Mouse (Mus musculus) right cerebral cortex, adult 2 months (tissue): ENCODE measurements at regions not wholly inside any gene's neighbourhood (a gene's known extent, or its start where the extent isn't known, plus 50 kb on each side); places are given as distances from the start of the nearest gene placed in this dataset.

ENCODE experiments used
- DNase-seq, 2 experiments: peaks; one replicate each; pipeline ENCODE4 v3.0.0; 2021 to 2022; ENCODE audit warnings: low spot score in 2 of 2

DNA sequence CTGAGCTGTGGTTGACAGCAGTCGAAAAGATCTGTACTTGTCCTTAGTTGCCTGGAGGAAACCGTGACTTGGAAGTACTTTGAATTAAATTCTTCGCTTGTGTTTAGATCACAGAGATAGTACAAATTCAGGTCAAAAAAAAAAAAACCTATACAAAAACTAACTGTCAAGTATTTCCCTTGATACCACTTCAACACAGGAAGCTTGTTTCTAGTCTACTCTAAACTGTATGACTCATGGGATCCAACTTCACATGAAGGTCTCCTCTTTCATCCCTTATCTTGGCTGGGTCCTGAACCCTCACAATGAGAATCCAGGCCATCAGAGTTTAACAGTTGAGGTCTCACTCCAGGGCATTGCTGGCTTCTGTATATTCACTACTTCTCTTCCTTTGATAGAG, 54.8 kb downstream of the Tmem30b start:
- no peak for DNase-seq

DNA sequence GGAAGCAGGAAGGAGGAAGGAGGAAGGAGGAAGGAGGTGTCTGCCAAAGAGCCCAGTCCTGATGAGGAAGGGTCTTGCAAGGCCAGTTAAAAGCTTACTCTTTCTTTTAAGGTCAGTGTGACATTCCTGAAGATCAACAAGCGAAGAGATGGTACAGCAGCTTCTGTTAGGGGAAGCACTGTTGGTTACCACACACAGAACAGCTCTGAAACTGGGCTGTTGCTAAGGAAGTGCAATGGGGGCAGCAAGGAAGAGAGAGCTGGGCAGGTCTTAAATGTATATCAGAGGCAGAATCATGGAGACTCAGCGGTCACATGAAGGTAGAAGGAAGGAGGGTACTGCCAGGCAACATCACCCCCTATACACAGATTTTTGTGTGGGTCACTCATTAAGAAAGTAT, 63.3 kb downstream of the Tmem30b start:
- no peak for DNase-seq

DNA sequence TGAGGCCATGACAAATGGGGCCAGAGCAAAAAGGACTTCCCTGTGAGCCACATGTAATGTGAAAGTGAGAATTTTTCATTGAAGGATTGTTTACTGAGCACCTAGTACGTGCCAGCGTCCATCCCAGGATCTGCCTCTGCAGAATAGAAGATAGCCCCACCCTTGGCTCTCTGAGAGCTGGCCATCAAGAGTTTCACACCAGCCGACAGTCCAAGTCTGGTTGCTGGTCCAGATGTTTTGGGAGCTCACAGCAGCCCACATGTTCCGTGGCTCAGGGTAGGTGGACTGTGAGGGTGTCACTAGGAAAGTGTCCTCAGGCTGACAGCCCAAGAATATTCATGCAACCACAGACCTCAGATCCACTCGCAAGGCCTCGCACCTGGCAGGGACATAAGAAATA, 63.9 kb downstream of the Tmem30b start:
- DNase-seq: no peak

DNA sequence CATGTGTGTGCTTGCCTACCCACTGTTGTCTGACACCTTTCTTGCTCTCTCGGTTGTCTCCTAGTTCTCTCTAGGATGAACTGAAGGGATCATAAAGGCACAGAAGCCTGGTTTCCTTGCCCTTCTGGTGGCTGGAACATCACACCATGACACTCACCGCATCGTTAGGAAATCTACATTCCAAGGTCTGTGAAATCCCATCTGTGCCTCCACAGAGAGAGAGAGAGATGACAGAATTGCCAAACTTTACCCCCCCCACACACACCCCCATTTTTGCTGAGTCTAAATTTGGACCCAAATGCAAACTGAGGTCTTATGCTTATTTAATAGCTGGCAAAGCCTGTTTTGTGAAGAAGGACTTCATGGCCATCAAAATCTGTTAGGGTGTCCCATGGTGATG, 64.5 kb downstream of the Tmem30b start:
- no peak for DNase-seq

DNA sequence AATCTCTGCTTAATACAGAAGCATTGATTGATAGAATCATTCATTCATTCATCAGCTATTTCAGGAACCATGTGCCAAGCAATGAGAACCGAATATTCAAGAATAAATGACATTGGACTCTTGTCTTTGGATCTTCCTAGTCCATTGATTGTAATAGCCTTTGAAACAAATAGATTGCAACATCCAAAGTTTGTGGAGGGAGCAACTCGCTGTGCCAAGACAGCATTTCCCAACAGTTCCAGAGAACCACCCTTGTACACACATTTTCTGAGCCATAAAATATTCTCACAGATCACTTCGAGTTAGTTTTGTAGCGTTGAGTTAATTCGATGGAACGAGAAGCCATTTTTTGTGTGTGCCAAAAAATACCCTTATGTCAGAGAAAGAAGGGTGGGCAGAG, 65.0 kb downstream of the Tmem30b start:
- no peak for DNase-seq

DNA sequence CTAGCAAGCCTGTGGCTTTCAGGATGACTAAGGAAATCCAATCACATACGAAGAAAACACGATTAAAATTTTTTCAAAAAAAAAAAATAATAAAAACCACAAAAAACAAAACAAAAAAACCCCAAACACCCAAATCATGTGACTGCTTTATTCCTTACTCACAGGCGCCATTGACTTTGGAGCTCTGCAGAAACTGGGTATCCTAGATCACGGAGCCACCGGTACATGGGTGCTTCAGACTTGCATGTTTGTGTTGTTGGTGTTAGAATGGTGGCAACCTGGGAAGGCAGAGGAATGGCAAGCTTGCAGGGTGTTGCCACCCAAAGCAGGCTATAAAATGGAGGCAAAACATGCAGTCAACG, 65.6 kb downstream of the Tmem30b start:
- DNase-seq: no peak

DNA sequence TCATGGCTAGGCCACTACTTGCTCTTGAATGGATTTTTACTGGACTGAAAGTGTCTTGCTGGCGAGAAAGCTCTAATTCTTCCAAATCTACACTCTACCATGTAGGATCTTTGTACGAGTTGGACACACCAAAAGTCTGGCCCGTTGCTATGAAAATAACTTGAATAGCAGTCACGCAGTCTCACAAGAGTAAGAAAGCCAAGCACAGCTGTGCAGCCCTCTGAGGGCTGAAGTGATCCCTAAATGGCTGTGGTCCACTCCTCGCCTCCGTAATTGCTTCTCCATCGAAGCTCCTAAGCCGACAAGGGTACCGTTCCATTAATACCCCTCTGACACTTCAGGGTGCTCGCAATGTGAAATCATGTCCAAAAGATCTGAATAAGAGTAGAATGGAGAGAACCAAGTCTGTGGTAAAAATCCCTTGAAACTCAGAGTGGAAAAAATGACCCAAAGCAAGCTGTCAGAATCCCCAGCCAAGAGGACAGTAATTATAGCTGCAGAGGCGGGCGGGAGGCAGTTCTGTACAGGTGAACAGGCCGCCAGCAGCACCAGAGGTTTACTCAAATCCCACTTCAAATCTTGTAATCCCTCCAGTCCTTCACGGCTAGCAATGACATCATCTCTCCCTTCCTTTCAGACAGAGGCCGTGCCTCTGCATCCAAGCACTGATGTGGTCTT, 66.1 kb downstream of the Tmem30b start:
- no peak for DNase-seq

DNA sequence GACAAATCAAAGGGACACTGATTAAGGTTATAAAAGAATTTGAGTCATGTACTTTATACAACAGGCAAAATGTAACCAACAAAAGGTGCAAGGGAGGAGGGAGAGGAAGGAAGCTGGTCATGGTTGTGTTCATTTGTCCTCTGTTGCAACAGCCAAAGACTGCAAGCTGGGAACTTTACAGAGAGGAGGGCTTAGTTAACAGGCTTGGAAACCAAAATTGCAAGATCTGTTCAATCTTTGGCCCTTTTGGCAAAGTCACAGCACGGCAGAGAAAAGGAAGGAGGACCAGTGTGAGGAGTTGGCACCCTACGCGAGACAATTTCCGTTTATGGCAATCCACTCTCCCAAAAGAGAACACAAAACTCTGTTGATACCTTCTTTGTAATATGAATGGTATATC, 67.6 kb downstream of the Tmem30b start:
- DNase-seq: no peak

DNA sequence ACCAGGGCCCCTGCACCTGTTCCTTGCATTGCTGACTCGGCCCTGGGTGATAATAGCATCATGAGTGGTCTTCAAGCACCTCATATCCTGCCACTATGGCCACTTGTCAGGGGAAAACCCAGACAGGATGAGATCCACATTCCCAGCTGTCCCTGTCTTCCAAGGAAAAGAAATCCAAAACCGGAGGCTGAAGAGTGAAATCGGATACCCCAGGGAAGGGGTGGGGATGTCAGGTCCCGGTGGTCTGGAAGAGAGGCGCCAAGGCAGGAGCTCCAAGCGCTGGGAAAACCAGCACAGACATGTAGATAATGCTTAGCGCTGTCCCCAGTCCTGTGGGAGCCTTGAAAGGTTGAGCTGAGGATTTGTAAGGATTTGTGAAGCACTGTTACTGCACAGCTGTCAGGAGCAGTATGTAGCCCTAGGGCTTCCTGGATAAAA, 69.8 kb downstream of the Tmem30b start:
- no peak for DNase-seq

DNA sequence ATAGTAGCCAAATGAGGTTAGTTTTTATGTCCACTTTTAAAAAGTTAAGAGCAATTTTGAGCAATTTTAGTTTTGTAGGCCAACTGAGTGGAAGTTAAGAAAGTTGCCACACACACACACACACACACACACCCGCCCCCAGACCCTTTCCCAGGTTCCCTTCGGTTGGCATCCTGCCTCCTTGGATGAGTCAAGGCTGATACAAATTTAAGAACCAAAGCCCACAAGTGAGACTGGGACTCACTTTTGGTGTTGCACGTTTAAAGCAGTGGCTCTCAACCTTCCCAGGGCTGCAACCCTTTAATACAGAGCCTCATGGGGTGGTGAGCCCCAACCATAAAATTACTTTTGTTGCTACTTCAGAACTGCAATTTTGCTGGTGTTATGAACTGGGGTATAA, 70.4 kb downstream of the Tmem30b start:
- peak; percentile 12 to 14 for DNase-seq

DNA sequence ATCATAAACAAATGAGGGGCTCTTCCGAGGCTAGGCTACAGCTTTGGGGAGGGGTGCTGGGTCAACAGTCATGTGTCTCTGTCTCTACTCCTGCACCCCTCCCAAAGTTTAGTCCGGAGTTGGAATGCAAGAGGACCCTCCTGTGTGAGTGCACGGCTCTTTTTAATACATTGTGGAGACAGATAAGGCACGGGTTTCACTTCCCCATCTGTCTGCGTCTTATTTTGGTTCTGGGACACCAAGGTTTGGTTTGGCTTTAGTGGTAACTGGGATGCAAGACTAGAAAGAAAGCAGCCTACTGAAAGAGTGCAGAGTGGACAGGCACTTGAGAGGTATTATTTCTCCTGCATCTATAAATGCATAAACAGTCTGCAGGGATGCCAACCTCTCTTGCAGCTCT, 71.2 kb downstream of the Tmem30b start:
- DNase-seq: no peak

DNA sequence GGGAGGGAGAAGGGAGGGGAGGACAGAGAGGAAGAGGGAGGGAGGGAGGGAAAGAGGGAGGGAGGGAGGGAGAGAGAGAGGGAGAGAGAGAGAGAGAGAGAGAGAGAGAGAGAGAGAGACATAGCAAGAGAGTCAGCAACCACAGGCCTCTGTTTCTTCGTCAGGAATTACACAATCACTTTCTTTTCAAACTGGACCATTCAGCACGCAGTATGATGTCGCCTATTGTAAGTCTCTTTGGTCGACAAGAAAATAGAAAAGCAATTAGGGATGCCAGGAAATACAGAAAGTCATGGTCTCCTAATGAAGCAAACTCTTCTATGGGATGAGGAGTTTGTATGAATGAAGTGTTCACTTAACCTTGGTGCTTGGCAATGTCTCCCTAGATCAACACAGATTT, 73.1 kb downstream of the Tmem30b start:
- DNase-seq: no peak

DNA sequence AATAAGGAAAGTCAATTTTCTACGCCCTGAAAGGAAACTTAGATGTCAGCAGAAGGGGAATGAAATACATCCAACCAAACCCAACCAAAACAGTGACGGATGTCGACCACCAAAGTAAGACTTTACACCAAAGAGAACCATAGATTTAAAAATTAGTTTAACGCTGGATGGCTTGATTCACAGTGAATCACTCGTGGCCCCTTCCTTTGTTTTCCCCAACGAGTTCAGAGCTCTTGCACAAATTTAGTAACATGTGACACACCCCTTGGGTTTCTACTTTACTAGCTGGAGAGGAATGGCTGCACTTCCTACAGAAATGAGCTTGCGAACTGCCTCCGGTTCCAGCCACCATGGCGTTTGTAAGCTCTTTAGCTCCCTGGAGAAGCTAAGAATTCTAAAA, 74.2 kb downstream of the Tmem30b start:
- DNase-seq: no peak

DNA sequence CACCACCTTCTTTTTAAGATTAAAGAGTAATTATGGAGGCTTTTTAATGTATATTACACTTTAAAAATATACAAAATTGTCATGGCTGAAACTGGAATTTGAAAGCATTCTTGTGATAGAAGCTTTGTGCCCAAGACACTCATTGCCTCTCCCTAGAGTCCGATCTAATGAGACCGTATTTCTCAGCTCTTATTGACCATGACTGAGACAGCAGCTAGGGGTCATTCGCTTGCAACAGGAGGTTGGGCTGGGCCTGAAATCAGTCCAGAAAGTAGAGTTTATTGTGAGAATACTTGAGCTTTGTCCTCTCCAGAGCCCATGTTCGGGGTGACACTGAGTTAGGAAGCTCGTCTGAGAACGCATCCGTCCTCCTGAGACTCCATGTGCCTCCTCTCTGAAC, 79.7 kb downstream of the Tmem30b start:
- DNase-seq: no peak

DNA sequence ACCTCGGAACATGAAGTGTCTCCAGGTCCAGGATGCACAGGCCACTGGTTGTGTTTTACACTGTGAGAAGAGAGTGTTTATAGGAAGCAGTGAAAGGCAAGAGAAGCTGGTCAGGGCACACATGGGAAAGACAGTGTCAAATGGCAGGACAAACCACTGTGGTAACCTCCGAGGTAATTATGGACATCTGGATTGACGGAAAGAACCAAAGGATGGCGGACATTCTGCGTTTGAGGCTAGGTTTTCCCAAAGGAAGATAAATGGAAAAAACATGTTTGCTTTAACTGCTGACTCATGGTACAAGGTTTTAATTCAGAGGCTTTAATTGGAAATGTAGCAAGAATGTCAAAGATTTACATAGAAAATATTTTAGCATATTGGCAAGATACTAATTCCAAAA, 80.2 kb downstream of the Tmem30b start:
- DNase-seq: no peak

DNA sequence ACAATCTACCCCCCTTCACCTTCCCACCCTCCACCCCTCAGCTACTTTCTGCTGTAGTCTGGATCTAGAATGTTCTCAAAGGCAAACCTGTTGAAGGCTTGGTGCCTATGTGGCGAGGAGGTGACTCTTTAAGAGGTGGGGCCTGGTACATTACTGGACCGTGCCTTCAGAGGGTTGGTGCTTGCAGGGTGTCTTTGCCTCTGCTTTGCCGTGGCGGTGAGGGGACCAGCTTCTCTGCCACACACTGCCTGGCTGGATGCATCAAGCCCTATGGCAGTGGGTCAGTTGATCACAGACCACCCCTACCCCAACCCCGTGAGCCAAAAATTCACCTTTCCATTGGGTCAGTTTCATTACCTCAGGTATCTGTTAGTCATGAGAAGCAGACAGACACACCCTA, 81.9 kb downstream of the Tmem30b start:
- no peak for DNase-seq

DNA sequence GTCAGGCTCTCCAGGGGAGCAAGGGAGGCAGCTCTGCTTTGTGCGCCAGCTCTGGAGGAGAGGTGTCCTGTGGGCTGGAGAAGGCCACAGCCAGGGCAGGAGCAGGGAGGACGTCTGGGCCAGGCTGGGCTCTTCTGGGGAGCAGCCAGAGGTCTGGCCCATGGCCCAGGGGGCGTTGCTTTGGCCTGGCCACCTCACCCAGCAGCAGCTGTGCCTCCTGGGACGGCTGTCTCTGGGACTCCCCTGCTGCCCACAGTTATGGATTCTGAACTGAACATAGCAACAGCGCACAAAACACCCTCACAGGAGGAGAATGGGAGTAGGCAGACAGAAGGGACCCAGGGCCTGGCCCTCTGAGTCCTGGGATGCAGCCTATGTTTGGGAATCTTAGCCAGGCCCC, 84.1 kb downstream of the Tmem30b start:
- no peak for DNase-seq

DNA sequence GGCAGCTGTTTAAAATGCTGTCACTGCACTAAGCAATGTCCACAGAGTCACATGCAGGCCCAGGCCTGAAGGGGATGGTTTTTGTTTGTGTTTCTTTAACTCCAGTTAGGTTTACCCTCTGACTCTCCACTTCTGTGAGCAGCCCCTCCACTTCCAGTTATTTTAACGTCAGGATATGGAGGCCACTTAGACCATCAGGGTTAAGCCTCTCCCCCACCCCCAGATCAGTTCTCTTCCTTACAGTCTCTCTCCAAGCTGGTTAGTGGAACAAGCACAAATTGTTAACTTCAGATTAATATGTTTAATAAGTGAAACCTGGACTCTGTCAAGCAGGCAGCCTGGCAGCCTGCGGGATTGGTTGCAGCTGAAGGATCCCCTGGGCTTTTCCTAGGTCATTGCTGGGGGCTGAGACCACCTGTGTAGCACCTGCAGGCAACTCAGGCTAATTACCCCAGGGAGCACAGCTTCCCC, 85.9 kb downstream of the Tmem30b start:
- DNase-seq: no peak

DNA sequence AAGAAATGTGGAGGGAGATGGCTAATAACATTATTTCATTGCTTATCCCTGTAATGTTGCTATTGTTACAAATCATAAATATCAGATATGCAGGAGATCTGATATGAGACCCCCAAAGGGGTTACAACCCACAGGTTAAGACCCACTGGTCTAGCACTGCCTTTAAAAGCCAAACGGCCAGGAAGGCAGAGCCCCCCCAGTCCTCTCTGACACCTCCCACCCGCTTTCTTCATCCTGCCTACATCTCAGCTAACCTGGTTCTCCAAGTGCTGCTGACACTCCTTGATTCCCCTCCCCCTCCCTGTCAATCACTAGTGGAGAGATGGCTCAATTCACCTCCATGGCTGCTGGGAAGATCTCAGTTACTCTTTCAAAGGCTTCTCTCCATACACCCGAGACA, 94.9 kb downstream of the Tmem30b start:
- no peak for DNase-seq

DNA sequence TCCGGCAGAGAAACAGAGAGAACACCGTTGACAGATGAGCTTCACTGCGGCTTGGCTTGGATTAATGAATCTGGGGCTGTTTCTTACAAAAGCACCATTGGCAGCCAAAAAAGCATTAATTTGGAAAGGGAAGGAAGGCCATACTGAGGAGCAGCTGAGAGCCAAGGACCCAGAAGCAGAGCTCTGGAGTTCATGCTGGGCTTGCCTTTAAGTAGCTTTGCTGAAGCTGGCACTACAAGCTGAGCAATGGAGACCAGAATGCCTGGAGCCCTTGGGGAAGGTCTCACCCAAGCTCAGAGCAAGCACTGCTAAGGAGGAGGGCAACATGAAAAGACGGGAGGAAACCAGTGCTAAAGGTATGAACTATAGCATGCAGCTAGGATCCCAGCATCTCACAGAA, 95.7 kb downstream of the Tmem30b start:
- DNase-seq: no peak

DNA sequence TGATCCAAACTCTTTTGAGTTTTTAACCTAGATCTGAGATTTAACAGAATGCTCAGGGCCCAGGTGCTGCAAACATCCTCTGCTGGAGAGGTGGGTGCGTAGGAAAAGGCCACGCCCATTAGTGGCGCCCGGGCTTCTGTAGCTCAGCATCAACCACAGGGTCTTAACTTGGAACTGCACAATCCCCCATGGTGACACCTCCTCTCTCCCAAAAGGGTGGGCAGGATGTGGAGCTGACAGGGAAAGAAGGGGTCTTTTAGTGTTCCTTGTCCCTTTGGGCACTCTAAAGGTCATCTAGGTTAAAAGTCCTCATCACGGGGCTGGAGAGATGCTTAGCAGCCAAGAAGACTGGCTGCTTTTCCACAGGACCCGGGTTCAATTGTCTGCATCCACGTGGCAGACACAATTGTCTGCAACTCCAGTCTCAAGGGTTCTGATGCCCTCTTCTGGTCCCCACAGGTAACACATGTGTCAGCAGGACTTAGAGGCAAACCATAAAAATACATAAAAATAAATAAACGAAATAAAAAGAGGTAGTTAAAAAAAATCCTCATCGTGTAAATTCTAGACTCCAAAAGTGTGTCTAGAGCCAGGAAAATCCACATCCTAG, 96.2 kb downstream of the Tmem30b start:
- DNase-seq: peak; percentile 7 to 8

DNA sequence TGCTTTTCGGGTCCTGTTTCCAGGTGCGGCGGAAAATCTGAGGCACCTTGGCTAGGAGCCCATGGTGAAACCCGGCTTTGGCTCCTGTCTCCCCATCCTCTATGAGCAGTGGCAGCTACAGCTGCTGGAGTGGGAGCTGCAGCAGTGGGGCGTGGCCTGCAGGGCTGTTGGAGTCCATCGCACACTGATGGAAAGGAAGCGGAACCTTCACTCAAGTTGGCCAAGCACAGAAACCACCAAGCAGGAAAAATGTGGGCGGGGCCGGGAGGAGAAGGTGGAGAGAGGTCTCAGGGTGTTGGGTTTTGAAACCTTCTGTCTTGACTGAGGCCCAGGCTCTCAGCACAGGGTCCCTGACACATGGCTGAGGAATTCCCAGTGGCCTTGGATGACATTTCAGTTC, 97.1 kb downstream of the Tmem30b start:
- no peak for DNase-seq

DNA sequence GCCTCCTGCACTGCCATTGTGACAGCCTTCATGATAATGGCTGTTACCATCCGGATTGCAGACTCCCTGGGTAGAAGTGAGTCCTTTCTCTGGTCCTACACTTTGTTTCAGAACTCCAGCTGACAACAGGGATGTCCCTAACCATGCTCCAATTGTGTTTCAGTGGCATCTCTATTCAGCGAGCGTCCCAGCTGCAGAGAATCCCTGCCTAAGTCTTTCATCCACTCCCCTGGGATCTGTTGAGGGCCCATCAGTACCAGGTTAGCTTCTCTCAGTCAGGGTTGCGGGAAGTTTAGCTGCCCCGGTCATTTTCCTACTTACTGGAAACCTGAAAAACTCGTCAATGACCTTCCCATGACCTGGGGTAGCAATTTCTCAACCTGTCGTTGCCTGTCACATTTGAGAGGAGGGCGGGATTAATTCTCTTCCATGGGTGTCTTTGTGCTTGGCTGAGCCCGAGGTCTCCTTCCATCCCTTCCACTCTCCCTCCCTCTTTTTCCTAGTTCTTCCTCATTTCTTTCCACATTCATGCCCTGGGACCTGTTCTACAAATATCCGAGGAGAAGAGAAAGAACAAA, 97.7 kb downstream of the Tmem30b start:
- no peak for DNase-seq

DNA sequence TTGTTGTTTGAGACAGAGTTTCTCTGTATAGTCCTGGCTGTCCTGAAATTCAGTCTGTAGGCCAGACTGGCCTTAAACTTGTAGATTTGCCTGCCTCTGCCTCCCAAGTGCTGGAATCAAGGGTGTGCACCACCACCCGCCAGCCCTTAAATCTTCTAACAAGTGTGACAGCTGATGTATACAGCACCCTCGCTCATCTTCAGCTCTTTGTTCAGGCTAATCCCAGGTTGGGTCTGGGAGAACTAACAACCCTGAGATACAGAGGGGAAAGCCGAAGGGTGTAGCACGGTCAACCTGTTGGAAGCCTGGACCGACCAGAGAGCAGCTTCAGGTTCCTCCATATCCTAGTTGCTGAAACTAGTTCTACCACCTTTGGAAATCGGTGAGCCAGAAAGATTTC, 99.0 kb downstream of the Tmem30b start:
- DNase-seq: no peak
